In the genomic region with DNA sequence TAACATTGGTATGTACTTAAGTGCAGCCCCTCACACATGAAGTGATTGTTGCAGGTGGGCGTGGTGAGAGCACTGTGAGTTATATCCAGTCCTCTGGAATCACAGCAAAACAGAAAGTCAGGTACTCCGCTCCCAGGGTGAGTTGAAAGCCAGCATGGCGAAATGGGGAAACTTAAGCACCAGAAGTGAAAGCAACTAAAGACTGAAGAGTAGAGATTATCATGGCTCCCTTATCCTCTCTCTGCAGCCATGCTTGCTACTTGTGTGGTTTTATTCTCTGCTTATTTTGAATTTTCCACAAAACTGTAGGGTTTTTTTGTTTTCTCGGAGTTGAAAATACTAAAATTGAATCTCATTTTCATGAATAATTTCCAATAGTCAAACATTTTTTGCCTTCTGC, we compare ENCODE assay signal across 23 mouse cellular contexts. TPM values are rescaled to one million over a fixed set of nuclear protein-coding genes. Genes with fewer than 3 reads are reported as not detected.
DNase-seq lines count a peak whose midpoint lies in the region; ATAC-seq and TF ChIP-seq lines count a peak whose summit lies in the region.
"Had no signal": no experiment of that assay in that cellular context is flagged by ENCODE, and none has a peak within 500 bp of the region (broad histone marks: within the 10 kb centered on the region; RNA-seq: fewer than 3 reads in every experiment).

No protein-coding gene starts in this region.

- peak; percentile 70; the same call in 1 of the 2 replicates for ATAC-seq in common myeloid progenitor, adult 5-6 weeks (replicated peaks; ENCODE audit: low read depth, poor library complexity, severe bottlenecking)
- peak; percentile 52; the same call in 1 of the 2 replicates for ATAC-seq in megakaryocyte progenitor cell, adult 5-6 weeks (replicated peaks; ENCODE audit: poor library complexity)
- ATAC-seq in megakaryocyte-erythroid progenitor cell, adult 5-6 weeks (replicated peaks; ENCODE audit: low FRiP score, low TSS enrichment, poor library complexity, severe bottlenecking), result 0 out of 2 replicates have a peak, but pooled peaks have one; percentile 26
- ATAC-seq: activated CD4-positive, CD25-positive, alpha-beta regulatory T cell, adult 4 months; CD4-positive, CD25-positive, alpha-beta regulatory T cell, adult 4 months; Patski had no signal

- no peak for TF ChIP-seq CTCF in thymus, adult 2 months (IDR thresholded peaks at IDR 0.05; ENCODE audit: borderline replicate concordance, control insufficient read depth, extremely low read depth, insufficient read depth, low read length, poor library complexity)

- no peaks in the 10 kb centered on the region for H3K27me3 ChIP-seq in thymus, adult 2 months (ENCODE audit: control insufficient read depth, insufficient read depth, low read length)
- H3K27me3 ChIP-seq: CH12.LX, Patski had no signal

- H3K4me3 ChIP-seq in thymus, adult 2 months (ENCODE audit: control insufficient read depth, insufficient read depth, low read length), result no peak overlapping the region

- H3K4me1 ChIP-seq in thymus, adult 2 months (replicated peaks; ENCODE audit: control insufficient read depth, insufficient read depth, low read length), result no peaks in the 10 kb centered on the region

- no peaks in the 10 kb centered on the region for H3K36me3 ChIP-seq in thymus, adult 2 months (ENCODE audit: control insufficient read depth, insufficient read depth, low read length)
- H3K36me3 ChIP-seq: G1E had no signal

- TF ChIP-seq POLR2A in thymus, adult 2 months (IDR thresholded peaks at IDR 0.05; ENCODE audit: control insufficient read depth, extremely low read depth, insufficient read depth, low read length, poor library complexity), result no peak

- WGBS in thymus, adult 2 months, result 93% methylated on average over 4 of the region's 4 CpGs

- no peak overlapping the region for H3K27ac ChIP-seq in thymus, adult 2 months (ENCODE audit: control insufficient read depth, insufficient read depth, low read length)

- DNase-seq in thymus, adult 2 months, result no peak
- DNase-seq in adrenal gland, postnatal 10 days, result no peak
- DNase-seq in adrenal gland, postnatal 14 days, result no peak
- DNase-seq: adrenal gland, adult 2 months; adrenal gland, adult 8-10 months; adrenal gland, postnatal 25 days; adrenal gland, postnatal 36 days; B cell, adult 2 months; cerebellum, adult 11 months; cerebellum, adult 11-12 months; cerebellum, adult 18-20 months; cerebellum, adult 2 months; cerebellum, adult 8-10 months had no signal

RNA-seq across cellular contexts. Expression of a gene that starts 51.2 kb away (rescaled TPM):
- total RNA-seq in common myeloid progenitor, adult 5-6 weeks (2017), result 395 and 418 TPM in 2 replicates
- total RNA-seq in megakaryocyte progenitor cell, adult 5-6 weeks (2015), result 169 and 236 TPM in 2 replicates
- 133 and 193 TPM in 2 replicates for total RNA-seq in megakaryocyte progenitor cell, adult 5-6 weeks (2017)
- 1.7 and 20.4 TPM in 2 replicates for total RNA-seq in megakaryocyte-erythroid progenitor cell, adult 5-6 weeks (2014; fragmentation: Nextera tagmentation)
- total RNA-seq in megakaryocyte-erythroid progenitor cell, adult 5-6 weeks (2017), result 11.9 and 83.0 TPM in 2 replicates
- polyA plus RNA-seq in thymus, adult 2 months (2012; rRNA removed), result 1.6 and 2.5 TPM in 2 replicates
- total RNA-seq in adrenal gland, postnatal 10 days (2021), result 10 to 100 TPM; 53.9 to 57.3 TPM
- total RNA-seq in adrenal gland, postnatal 14 days (2021), result 64.7 and 72.0 TPM in 2 replicates
- total RNA-seq: CH12.LX, MEL had no signal
- polyA plus RNA-seq: activated CD4-positive, CD25-positive, alpha-beta regulatory T cell, adult 4 months; C2C12; CD4-positive, CD25-positive, alpha-beta regulatory T cell, adult 4 months; G1E; Patski had no signal
